Mouse (Mus musculus): ENCODE measurements around the gene Ndufa9. TPM values are rescaled to one million over a fixed set of nuclear protein-coding genes. Genes with fewer than 3 reads are reported as not detected.

Gene Ndufa9
- total RNA-seq, 2 experiments from 2014 or later = 162 to 163 TPM

DNA sequence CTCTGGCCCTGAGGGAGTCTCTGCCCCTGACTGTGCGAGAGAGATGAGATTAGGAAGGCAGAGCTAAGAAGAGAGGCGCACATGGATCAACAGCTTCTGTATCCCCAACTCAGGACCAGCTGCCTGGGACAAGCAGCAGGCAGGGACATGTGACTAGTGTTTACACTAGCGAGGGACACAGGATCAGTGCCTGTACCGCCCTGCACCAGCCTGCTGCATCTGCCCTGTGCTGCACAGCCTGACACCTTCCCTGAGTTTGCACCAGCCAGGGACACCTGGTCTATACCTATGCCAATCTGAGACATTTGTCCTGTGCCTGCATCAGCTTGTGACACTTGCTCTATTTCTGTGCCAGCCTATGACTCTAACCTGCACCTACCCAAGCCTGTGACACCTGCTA lies 75.1 kb downstream of the Ndufa9 start:
- no peak for DNase-seq (ENCODE audit: low spot score in 2 of 2)

GRCm38 (mm10) chr6:126772326-126772725 lies 76.6 kb downstream of the Ndufa9 start:
- DNase-seq (ENCODE audit: low spot score in 2 of 2) = peak; percentile 66 to 84

Other genes starting within 250 kb of the Ndufa9 start
- 10 to 100 TPM; 82.0 to 90.5 TPM for gene Kcna1, start 202.8 kb downstream of the Ndufa9 start, total RNA-seq (2021)
- 10 to 100 TPM; 47.9 to 48.4 TPM for gene Kcna6, start 108.5 kb downstream of the Ndufa9 start, total RNA-seq (2021)
- gene Akap3, start 4.0 kb upstream of the Ndufa9 start, total RNA-seq (2021) = under 1 TPM; 0.12 to 0.21 TPM
- gene Dyrk4, start 72.7 kb upstream of the Ndufa9 start, total RNA-seq (2021) = under 1 TPM; 0.30 to 0.50 TPM
- gene Rad51ap1, start 90.5 kb upstream of the Ndufa9 start, total RNA-seq (2021) = 1 to 10 TPM; 3.0 to 3.5 TPM
- gene D6Wsu163e, start 90.8 kb upstream of the Ndufa9 start, total RNA-seq (2021) = 10 to 100 TPM; 38.3 to 42.9 TPM
- not detected for gene Fgf6, start 166.4 kb upstream of the Ndufa9 start, total RNA-seq (2021)
- gene Fgf23, start 223.8 kb upstream of the Ndufa9 start, total RNA-seq (2021) = under 1 TPM in 1 of 2 experiments, not detected in 1; 0.69 TPM